ENCODE assay signal across 8 mouse cellular contexts in genomic region chr7:58399145-58399604, GRCm38 (mm10).
DNase-seq lines count a peak whose midpoint lies in the region; ATAC-seq and TF ChIP-seq lines count a peak whose summit lies in the region.

No protein-coding gene starts in this region.

- TF ChIP-seq POLR2A in brain, embryonic 14.5 days (IDR thresholded peaks at IDR 0.05; ENCODE audit: borderline replicate concordance, extremely low read depth, insufficient read depth, insufficient read length, poor library complexity, severe bottlenecking) = peak; percentile 92; the same call in 1 of the 2 replicates

- H3K36me3 ChIP-seq in limb, embryonic 13.5 days = no peaks in the 10 kb centered on the region
- no peaks in the 10 kb centered on the region for H3K36me3 ChIP-seq in midbrain, embryonic 15.5 days (replicated peaks)

- no peak for TF ChIP-seq CTCF in brain, embryonic 14.5 days (IDR thresholded peaks at IDR 0.05; ENCODE audit: borderline replicate concordance, extremely low read depth, insufficient read depth, insufficient read length)

- under 1% methylated on average over 21 of the region's 21 CpGs for WGBS in limb, embryonic 13.5 days
- under 1% methylated on average over 21 of the region's 21 CpGs for WGBS in midbrain, embryonic 15.5 days

- DNase-seq in 416B (ENCODE audit: low read depth) = peak; percentile 95
- DNase-seq in brain, embryonic 14.5 days (ENCODE audit: low read depth) = peak; percentile 99
- DNase-seq in heart, adult 9 months (ENCODE audit: low spot score in 2 of 2) = peak; percentile 92 to 95
- DNase-seq in kidney, adult 9 months = peak; percentile 97
- peak; percentile 82 to 88 for DNase-seq in spleen, adult 18-20 months

- H3K9me3 ChIP-seq in limb, embryonic 13.5 days = no peaks in the 10 kb centered on the region
- H3K9me3 ChIP-seq in midbrain, embryonic 15.5 days = no peaks in the 10 kb centered on the region

- peaks cover 12% of the 10 kb centered on the region; the same call in 1 of the 2 replicates for H3K4me1 ChIP-seq in limb, embryonic 13.5 days
- peaks cover 17% of the 10 kb centered on the region for H3K4me1 ChIP-seq in midbrain, embryonic 15.5 days

- no peaks in the 10 kb centered on the region for H3K27me3 ChIP-seq in limb, embryonic 13.5 days
- no peaks in the 10 kb centered on the region for H3K27me3 ChIP-seq in midbrain, embryonic 15.5 days (replicated peaks)

- peak; percentile 81 for ATAC-seq in erythroblast, adult 5-6 weeks (replicated peaks; ENCODE audit: low FRiP score, poor library complexity, severe bottlenecking)
- peak; percentile 97 for ATAC-seq in limb, embryonic 13.5 days (ENCODE audit: low FRiP score, low read depth)
- ATAC-seq in midbrain, embryonic 15.5 days (replicated peaks) = peak; percentile 99

- H3K4me3 ChIP-seq in limb, embryonic 13.5 days = peak overlapping the region; percentile 56
- peak overlapping the region; percentile 48 for H3K4me3 ChIP-seq in midbrain, embryonic 15.5 days

- H3K27ac ChIP-seq in limb, embryonic 13.5 days = peak overlapping the region; percentile 85
- peak overlapping the region; percentile 99 for H3K27ac ChIP-seq in midbrain, embryonic 15.5 days

- peak overlapping the region; percentile 70 for H3K9ac ChIP-seq in limb, embryonic 13.5 days
- peak overlapping the region; percentile 81 for H3K9ac ChIP-seq in midbrain, embryonic 15.5 days

- H3K4me2 ChIP-seq in limb, embryonic 13.5 days (replicated peaks) = peak overlapping the region; percentile 67
- H3K4me2 ChIP-seq in midbrain, embryonic 15.5 days = peak overlapping the region; percentile 60

Comparison
In these comparisons a context has a peak if more than half of its experiments do, and no peak if none do; other contexts are left out.
1. Peak in every context shown above with its lines: DNase-seq, ATAC-seq, H3K4me3 ChIP-seq and H3K27ac ChIP-seq.